Mouse (Mus musculus): Measurements from ENCODE around the gene Slc2a13. TPM values are rescaled to one million over a fixed set of nuclear protein-coding genes. Genes with fewer than 3 reads are reported as not detected.

Gene Slc2a13
- polyA plus RNA-seq, 1 experiment, result not detected

- H3K4me1 ChIP-seq (ENCODE audit: control insufficient read depth, insufficient read depth, low read length), result peaks cover 6% of the 10 kb centered on the region; the same call in 1 of the 2 replicates
- H3K27ac ChIP-seq (ENCODE audit: insufficient read depth, low read depth, low read length), result no peak overlapping the region
- 47% methylated on average over 5 of the region's 5 CpGs for WGBS
- H3K4me3 ChIP-seq (ENCODE audit: insufficient read depth, low read depth, low read length), result no peak overlapping the region
- TF ChIP-seq POLR2A (IDR thresholded peaks at IDR 0.05; ENCODE audit: insufficient read depth, low read depth, low read length) (no peak), CTCF (IDR thresholded peaks at IDR 0.05; ENCODE audit: insufficient read depth, low read depth, low read length) (no peak)
Measured at GRCm38 (mm10) chr15:91374441-91374840, 198.6 kb downstream of the Slc2a13 start.

GRCm38 (mm10) chr15:91373203-91373584 lies 199.9 kb downstream of the Slc2a13 start:
- no peak for TF ChIP-seq CTCF (IDR thresholded peaks at IDR 0.05; ENCODE audit: insufficient read depth, low read depth, low read length)
- no peak for TF ChIP-seq POLR2A (IDR thresholded peaks at IDR 0.05; ENCODE audit: insufficient read depth, low read depth, low read length)
- Histone ChIP-seq H3K4me1 (ENCODE audit: control insufficient read depth, insufficient read depth, low read length) (peaks cover 6% of the 10 kb centered on the region; the same call in 1 of the 2 replicates), H3K4me3 (ENCODE audit: insufficient read depth, low read depth, low read length) (no peak overlapping the region), H3K27ac (ENCODE audit: insufficient read depth, low read depth, low read length) (peak overlapping the region; percentile 25; the same call in 1 of the 2 replicates)
- WGBS, result 21% methylated on average over 7 of the region's 7 CpGs

GRCm38 (mm10) chr15:91372464-91373202 lies 200.4 kb downstream of the Slc2a13 start:
- TF ChIP-seq CTCF (IDR thresholded peaks at IDR 0.05; ENCODE audit: insufficient read depth, low read depth, low read length) (no peak), POLR2A (IDR thresholded peaks at IDR 0.05; ENCODE audit: insufficient read depth, low read depth, low read length) (no peak)
- peaks cover 6% of the 10 kb centered on the region; the same call in 1 of the 2 replicates for H3K4me1 ChIP-seq (ENCODE audit: control insufficient read depth, insufficient read depth, low read length)
- WGBS, result 62% methylated on average over 9 of the region's 9 CpGs
- H3K27ac ChIP-seq (ENCODE audit: insufficient read depth, low read depth, low read length), result peak overlapping the region; percentile 25; the same call in 1 of the 2 replicates
- H3K4me3 ChIP-seq (ENCODE audit: insufficient read depth, low read depth, low read length), result no peak overlapping the region

- TF ChIP-seq POLR2A (IDR thresholded peaks at IDR 0.05; ENCODE audit: insufficient read depth, low read depth, low read length) (no peak), CTCF (IDR thresholded peaks at IDR 0.05; ENCODE audit: insufficient read depth, low read depth, low read length) (no peak)
- Histone ChIP-seq H3K4me3 (ENCODE audit: insufficient read depth, low read depth, low read length) (no peak overlapping the region), H3K27ac (ENCODE audit: insufficient read depth, low read depth, low read length) (no peak overlapping the region), H3K4me1 (ENCODE audit: control insufficient read depth, insufficient read depth, low read length) (peaks cover 6% of the 10 kb centered on the region; the same call in 1 of the 2 replicates)
- 71% methylated on average over 7 of the region's 7 CpGs for WGBS
Measured at GRCm38 (mm10) chr15:91371859-91372394, 201.1 kb downstream of the Slc2a13 start.

GRCm38 (mm10) chr15:91369736-91370449 lies 203.2 kb downstream of the Slc2a13 start:
- Histone ChIP-seq H3K4me3 (ENCODE audit: insufficient read depth, low read depth, low read length) (no peak overlapping the region), H3K4me1 (ENCODE audit: control insufficient read depth, insufficient read depth, low read length) (peaks cover 6% of the 10 kb centered on the region; the same call in 1 of the 2 replicates), H3K27ac (ENCODE audit: insufficient read depth, low read depth, low read length) (peak overlapping the region; percentile 64)
- TF ChIP-seq POLR2A (IDR thresholded peaks at IDR 0.05; ENCODE audit: insufficient read depth, low read depth, low read length) (no peak), CTCF (IDR thresholded peaks at IDR 0.05; ENCODE audit: insufficient read depth, low read depth, low read length) (no peak)
- 34% methylated on average over 11 of the region's 11 CpGs for WGBS

GRCm38 (mm10) chr15:91360495-91360894 lies 212.6 kb downstream of the Slc2a13 start:
- H3K27ac ChIP-seq (ENCODE audit: insufficient read depth, low read depth, low read length), result no peak overlapping the region
- no peaks in the 10 kb centered on the region for H3K4me1 ChIP-seq (ENCODE audit: control insufficient read depth, insufficient read depth, low read length)
- H3K4me3 ChIP-seq (ENCODE audit: insufficient read depth, low read depth, low read length), result no peak overlapping the region
- no peak for TF ChIP-seq CTCF (IDR thresholded peaks at IDR 0.05; ENCODE audit: insufficient read depth, low read depth, low read length)
- no peak for TF ChIP-seq POLR2A (IDR thresholded peaks at IDR 0.05; ENCODE audit: insufficient read depth, low read depth, low read length)
- WGBS, result 86% methylated on average over 2 of the region's 2 CpGs

GRCm38 (mm10) chr15:91351006-91351405 lies 222.1 kb downstream of the Slc2a13 start:
- H3K4me3 ChIP-seq (ENCODE audit: insufficient read depth, low read depth, low read length), result no peak overlapping the region
- no peaks in the 10 kb centered on the region for H3K4me1 ChIP-seq (ENCODE audit: control insufficient read depth, insufficient read depth, low read length)
- TF ChIP-seq POLR2A (IDR thresholded peaks at IDR 0.05; ENCODE audit: insufficient read depth, low read depth, low read length) (no peak), CTCF (IDR thresholded peaks at IDR 0.05; ENCODE audit: insufficient read depth, low read depth, low read length) (no peak)
- H3K27ac ChIP-seq (ENCODE audit: insufficient read depth, low read depth, low read length), result no peak overlapping the region
- 82% methylated on average over 7 of the region's 7 CpGs for WGBS

GRCm38 (mm10) chr15:91338350-91338749 lies 234.7 kb downstream of the Slc2a13 start:
- WGBS, result 98% methylated on average over 1 of the region's 1 CpGs
- TF ChIP-seq POLR2A (IDR thresholded peaks at IDR 0.05; ENCODE audit: insufficient read depth, low read depth, low read length) (no peak), CTCF (IDR thresholded peaks at IDR 0.05; ENCODE audit: insufficient read depth, low read depth, low read length) (no peak)
- H3K4me3 ChIP-seq (ENCODE audit: insufficient read depth, low read depth, low read length), result no peak overlapping the region
- no peaks in the 10 kb centered on the region for H3K4me1 ChIP-seq (ENCODE audit: control insufficient read depth, insufficient read depth, low read length)
- no peak overlapping the region for H3K27ac ChIP-seq (ENCODE audit: insufficient read depth, low read depth, low read length)

All from olfactory bulb, adult 2 months (tissue).